Mouse (Mus musculus): Measurements from ENCODE around the gene Vmn1r189. TPM values are rescaled to one million over a fixed set of nuclear protein-coding genes. Genes with fewer than 3 reads are reported as not detected.
"Not testable (repeated sequence)": the region's sequence is repeated elsewhere in the genome, so short reads cannot be mapped to it uniquely, and the experiment has no call there.

The Vmn1r189 gene
- not detected in 2 replicates for polyA plus RNA-seq (2015; fragmentation: Nextera tagmentation; extraction: Ambion mirVana)

DNA sequence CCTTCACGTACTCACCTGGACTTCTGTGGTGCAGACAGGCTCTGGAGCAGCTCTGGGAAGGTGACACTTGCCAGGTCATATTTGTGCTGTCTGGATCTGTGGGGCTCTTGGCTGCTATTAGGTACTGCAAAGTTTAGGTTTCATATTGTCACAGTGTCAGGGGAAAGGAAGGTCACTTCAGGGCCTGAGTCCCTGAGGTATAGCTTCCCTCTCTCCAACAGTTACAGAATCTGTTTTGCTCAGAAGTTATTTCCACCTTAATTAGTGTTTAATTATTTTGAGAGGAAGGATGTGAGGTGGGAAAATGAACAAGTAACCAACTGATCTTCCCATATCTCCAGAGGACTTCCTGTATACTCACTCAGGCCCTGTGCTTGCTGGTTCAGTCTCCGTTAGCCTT lies at the start of gene Vmn1r189:
Gene Vmn1r189 (minus strand): TSS at position 101 of the 400 bp plus-strand sequence.
- H3K9ac ChIP-seq, H3K4me2 ChIP-seq: not testable (repeated sequence)
- WGBS = 73% methylated on average over 2 of the region's 2 CpGs

DNA sequence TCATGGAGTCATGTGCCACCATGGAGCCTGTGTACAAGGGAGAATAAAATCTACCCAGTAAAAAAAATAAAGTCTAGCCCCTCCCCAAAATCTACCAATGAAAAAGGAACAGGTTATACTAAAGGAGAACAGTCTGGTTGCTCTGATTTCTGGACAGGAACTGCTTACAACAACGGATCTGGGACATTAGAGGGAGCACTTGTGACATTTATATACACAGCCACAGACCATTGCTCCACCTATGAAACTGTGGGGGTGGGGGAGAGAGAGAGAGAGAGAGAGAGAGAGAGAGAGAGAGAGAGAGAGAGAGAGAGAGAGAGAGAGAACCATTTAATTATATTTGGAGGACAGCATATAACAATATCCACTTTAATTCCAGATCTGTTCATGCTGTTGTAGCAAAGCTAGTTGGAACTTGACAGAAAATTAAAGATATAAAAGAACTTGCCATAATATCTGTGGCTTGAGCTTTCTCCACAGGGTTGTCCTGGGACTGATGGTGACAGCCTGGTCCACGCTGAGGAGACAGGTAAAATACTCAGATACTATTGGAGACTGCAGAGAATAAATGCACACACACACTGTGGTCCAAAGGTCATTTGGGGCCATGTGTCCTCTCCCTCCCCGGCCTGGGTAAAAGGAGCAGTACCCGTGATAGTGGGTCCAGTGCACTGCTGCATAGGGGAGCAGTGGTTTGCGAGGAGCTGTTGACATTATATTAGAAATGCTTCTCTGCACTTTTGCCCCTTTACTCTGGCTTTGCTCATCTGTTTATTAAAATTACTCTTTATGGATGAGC lies 31.1 kb upstream of the Vmn1r189 start:
- not testable (repeated sequence) for H3K9ac ChIP-seq; H3K27me3 ChIP-seq (replicated peaks); ATAC-seq (ENCODE audit: extremely low read depth, insufficient number of reproducible peaks, low FRiP score, low TSS enrichment); H3K4me1 ChIP-seq; H3K36me3 ChIP-seq; H3K27ac ChIP-seq (replicated peaks); H3K4me3 ChIP-seq; H3K4me2 ChIP-seq; H3K9me3 ChIP-seq
- 51% methylated on average over 5 of the region's 5 CpGs for WGBS

More for the DNA sequence above, at the start of gene Vmn1r189:
- not testable (repeated sequence) for ATAC-seq (ENCODE audit: extremely low read depth, insufficient number of reproducible peaks, low FRiP score, low TSS enrichment); H3K27ac ChIP-seq (replicated peaks); H3K27me3 ChIP-seq (replicated peaks); H3K36me3 ChIP-seq; H3K9me3 ChIP-seq; H3K4me3 ChIP-seq; H3K4me1 ChIP-seq

DNA sequence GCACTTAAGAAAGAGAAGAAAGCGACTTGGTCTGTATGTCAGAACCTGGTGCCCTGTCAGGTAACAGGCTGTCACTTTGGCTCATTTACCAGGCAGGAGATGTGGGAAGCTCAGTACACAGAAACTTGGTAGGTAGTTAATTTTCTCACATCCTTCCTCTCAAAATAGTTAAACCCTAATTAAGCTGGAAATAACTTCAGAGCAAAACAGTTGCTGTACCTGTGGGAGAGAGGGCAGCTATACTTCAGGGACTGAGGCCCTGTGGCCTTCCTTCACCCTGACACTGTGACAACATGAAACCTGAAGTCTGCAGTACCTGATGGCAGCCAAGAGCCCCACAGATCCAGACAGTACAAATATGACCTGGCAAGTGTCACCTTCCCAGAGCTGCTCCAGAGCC lies 21.5 kb downstream of the Vmn1r189 start, which contains the start of gene Vmn1r188:
Gene Vmn1r188 (plus strand): TSS at position 301 of the 400 bp plus-strand sequence.
- H3K4me2 ChIP-seq; H3K9me3 ChIP-seq; H3K27me3 ChIP-seq (replicated peaks); H3K27ac ChIP-seq (replicated peaks); ATAC-seq (ENCODE audit: extremely low read depth, insufficient number of reproducible peaks, low FRiP score, low TSS enrichment); H3K36me3 ChIP-seq; H3K9ac ChIP-seq; H3K4me3 ChIP-seq; H3K4me1 ChIP-seq: not testable (repeated sequence)
- 75% methylated on average over 1 of the region's 1 CpGs for WGBS

DNA sequence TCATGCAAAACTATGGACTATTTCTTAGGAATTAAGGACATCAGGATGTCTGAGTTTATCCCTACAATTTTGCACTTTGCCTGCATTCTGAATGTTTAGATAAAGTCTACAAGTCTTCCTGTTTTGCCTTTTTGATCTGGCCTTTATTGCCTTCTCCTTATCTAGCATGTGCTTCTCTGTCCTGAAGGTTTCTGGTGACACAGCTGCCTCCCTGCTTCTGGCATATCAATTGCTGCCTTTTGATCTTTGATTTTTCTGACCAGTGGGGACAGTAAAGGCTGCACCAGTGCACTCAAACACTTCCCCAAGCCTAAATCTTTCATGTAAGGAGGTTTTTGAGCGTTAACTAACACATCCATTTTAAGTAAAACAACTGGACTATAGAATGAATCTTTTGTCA lies 42.2 kb downstream of the Vmn1r189 start:
- Histone ChIP-seq H3K27me3 (replicated peaks) (no peaks in the 10 kb centered on the region), H3K27ac (replicated peaks) (no peak overlapping the region), H3K4me1 (no peaks in the 10 kb centered on the region), H3K4me3 (no peak overlapping the region), H3K4me2 (no peak overlapping the region), H3K9me3 (no peaks in the 10 kb centered on the region), H3K9ac (no peak overlapping the region), H3K36me3 (no peaks in the 10 kb centered on the region)
- WGBS = 33% methylated on average over 1 of the region's 1 CpGs
- ATAC-seq (ENCODE audit: extremely low read depth, insufficient number of reproducible peaks, low FRiP score, low TSS enrichment) = no peak

DNA sequence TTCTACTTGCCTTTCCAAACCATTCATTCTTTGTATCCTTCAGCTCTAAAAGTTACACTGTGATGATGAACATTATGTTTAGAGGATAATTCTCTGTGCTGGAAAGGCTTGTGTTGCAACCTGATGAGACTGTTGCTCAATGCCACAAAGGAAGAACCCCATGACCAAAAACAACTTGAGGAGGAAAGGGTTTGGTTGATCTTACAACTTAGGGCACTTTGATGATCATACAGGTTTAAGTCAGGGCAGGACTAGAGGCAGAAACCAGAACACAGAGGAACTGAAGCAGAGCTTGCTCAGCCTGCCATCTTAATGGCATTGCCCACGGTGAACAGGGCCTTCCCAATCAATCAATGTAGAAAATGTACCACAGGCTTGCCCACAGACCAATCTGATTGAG lies 44.2 kb downstream of the Vmn1r189 start:
- ATAC-seq (ENCODE audit: extremely low read depth, insufficient number of reproducible peaks, low FRiP score, low TSS enrichment) = no peak
- H3K4me2 ChIP-seq = no peak overlapping the region
- H3K4me3 ChIP-seq = no peak overlapping the region
- H3K27me3 ChIP-seq (replicated peaks) = no peaks in the 10 kb centered on the region
- H3K9ac ChIP-seq = no peak overlapping the region
- H3K4me1 ChIP-seq = no peaks in the 10 kb centered on the region
- H3K9me3 ChIP-seq = no peaks in the 10 kb centered on the region
- no peaks in the 10 kb centered on the region for H3K36me3 ChIP-seq
- no peak overlapping the region for H3K27ac ChIP-seq (replicated peaks)
- WGBS = 61% methylated on average over 1 of the region's 1 CpGs

DNA sequence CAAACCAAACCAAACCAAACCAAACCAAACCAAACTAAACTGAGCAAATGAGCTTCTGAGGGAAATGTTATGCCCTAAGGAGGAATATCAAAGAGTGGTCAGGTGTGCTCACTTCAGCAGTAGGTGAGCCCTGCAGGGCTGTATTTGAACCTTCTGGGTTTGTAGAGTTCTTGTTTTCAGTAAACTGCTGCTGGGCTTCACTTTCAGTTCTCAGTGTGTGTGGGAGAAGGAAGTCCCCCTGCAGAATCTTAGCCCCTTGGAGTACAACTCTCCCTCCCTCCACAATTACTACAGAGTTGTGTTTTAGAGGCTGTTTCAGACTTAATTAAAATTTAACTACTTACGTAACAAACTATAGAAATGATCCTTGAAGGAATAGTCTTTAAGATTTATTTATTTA lies 51.9 kb downstream of the Vmn1r189 start:
- no peak overlapping the region for H3K27ac ChIP-seq (replicated peaks)
- peaks cover 7% of the 10 kb centered on the region for H3K4me1 ChIP-seq
- H3K9me3 ChIP-seq = no peaks in the 10 kb centered on the region
- H3K4me3 ChIP-seq = no peak overlapping the region
- no peak overlapping the region for H3K4me2 ChIP-seq
- WGBS = 89% methylated on average over 1 of the region's 1 CpGs
- H3K27me3 ChIP-seq (replicated peaks) = no peaks in the 10 kb centered on the region
- ATAC-seq (ENCODE audit: extremely low read depth, insufficient number of reproducible peaks, low FRiP score, low TSS enrichment) = no peak
- no peak overlapping the region for H3K9ac ChIP-seq
- H3K36me3 ChIP-seq = no peaks in the 10 kb centered on the region

DNA sequence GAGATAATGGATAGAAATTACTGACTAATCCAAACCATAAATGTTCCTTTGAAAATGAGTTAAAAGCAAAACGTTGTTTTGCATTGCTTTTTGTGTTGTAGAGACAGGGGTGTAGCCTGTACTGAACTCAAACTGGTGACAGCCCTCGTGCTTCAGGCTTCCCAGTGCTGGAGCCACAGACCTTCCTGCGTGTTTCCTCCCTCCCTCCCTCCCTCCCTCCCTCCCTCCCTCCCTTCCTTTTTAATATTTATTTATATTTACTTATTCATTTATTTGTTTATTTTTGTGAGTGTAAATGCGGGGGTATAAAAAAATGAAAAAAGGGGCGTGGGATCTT lies 54.1 kb downstream of the Vmn1r189 start:
- Histone ChIP-seq H3K9me3 (no peaks in the 10 kb centered on the region), H3K4me1 (peaks cover 7% of the 10 kb centered on the region), H3K36me3 (no peaks in the 10 kb centered on the region), H3K9ac (peak overlapping the region; percentile 81), H3K4me2 (peak overlapping the region; percentile 77), H3K4me3 (peak overlapping the region; percentile 58), H3K27ac (replicated peaks) (peak overlapping the region; percentile 85), H3K27me3 (replicated peaks) (no peaks in the 10 kb centered on the region)
- ATAC-seq (ENCODE audit: extremely low read depth, insufficient number of reproducible peaks, low FRiP score, low TSS enrichment) = no peak
- 10% methylated on average over 5 of the region's 5 CpGs for WGBS

DNA sequence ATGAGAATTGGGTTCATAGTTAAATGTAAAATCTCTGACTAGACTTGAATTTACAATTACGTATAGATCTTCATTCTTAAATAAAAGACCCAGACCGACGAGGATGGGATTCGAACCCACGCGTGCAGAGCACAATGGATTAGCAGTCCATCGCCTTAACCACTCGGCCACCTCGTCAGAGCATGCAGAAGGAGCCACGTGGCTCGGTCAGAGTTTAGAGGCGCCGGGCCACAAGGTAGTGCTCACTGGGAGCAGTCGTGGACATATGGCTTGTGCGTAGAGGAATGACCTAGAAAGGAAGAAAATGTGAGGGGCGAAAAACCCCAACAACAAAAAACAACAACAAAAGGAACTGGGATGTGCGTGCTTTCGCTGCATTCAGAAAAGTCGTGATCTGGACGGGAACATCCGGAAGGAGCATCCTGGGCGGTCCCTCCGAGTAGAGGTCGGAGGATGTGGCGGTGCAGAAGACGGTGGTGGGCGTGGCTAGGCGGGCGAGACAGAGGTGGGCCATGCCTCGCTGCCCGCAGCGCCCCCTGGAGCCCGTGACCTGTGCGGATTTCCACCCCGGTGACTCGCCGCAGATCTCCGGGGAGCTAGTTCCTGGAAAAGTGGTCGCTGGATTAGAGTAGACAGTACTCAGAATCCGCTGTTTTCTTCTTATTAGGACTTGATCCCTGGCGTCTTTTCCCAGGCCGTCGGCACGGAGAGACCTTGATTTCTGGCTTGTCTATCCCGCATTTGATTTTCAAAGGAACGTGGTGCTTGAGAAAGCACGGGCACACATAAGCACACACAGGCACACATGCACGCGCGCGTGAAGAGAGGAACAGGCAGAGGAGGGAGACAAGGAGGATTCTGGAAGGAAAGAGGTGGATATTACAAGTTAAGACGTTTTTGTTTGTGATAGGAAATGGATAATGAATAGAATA lies 54.8 kb downstream of the Vmn1r189 start:
- peak overlapping the region; percentile 85 for H3K27ac ChIP-seq (replicated peaks)
- no peaks in the 10 kb centered on the region for H3K9me3 ChIP-seq
- H3K4me3 ChIP-seq = peak overlapping the region; percentile 58
- peaks cover 7% of the 10 kb centered on the region for H3K4me1 ChIP-seq
- peak overlapping the region; percentile 77 for H3K4me2 ChIP-seq
- H3K36me3 ChIP-seq = no peaks in the 10 kb centered on the region
- WGBS = under 1% methylated on average over 52 of the region's 52 CpGs
- peak overlapping the region; percentile 81 for H3K9ac ChIP-seq
- ATAC-seq (ENCODE audit: extremely low read depth, insufficient number of reproducible peaks, low FRiP score, low TSS enrichment) = peak; percentile 92
- H3K27me3 ChIP-seq (replicated peaks) = no peaks in the 10 kb centered on the region

Small RNA genes lying within 50 kb of the gene (microRNA-seq; reads per million reads assigned to microRNA genes)
- gene Gm26300 = not detected

Other genes starting within 250 kb of the Vmn1r189 start
- gene Zfp184, start 160.7 kb downstream of the Vmn1r189 start, polyA plus RNA-seq (2015; fragmentation: Nextera tagmentation; extraction: Ambion mirVana) = 5.2 and 6.3 TPM in 2 replicates
- gene Pom121l2, start 124.6 kb downstream of the Vmn1r189 start, polyA plus RNA-seq (2015; fragmentation: Nextera tagmentation; extraction: Ambion mirVana) = 0.05 and 0.07 TPM in 2 replicates
- gene Prss16, start 96.1 kb downstream of the Vmn1r189 start, polyA plus RNA-seq (2015; fragmentation: Nextera tagmentation; extraction: Ambion mirVana) = 0.59 and 3.3 TPM in 2 replicates
- 4.1 and 11.0 TPM in 2 replicates for gene Hist1h2ah, start 70.3 kb downstream of the Vmn1r189 start, polyA plus RNA-seq (2015; fragmentation: Nextera tagmentation; extraction: Ambion mirVana)
- gene Hist1h2bk, start 70.0 kb downstream of the Vmn1r189 start, polyA plus RNA-seq (2015; fragmentation: Nextera tagmentation; extraction: Ambion mirVana) = 3.1 and 3.4 TPM in 2 replicates
- 10.8 and 11.3 TPM in 2 replicates for gene Hist1h4i, start 64.5 kb downstream of the Vmn1r189 start, polyA plus RNA-seq (2015; fragmentation: Nextera tagmentation; extraction: Ambion mirVana)
- 15.8 and 19.9 TPM in 2 replicates for gene Hist1h2ag, start 62.9 kb downstream of the Vmn1r189 start, polyA plus RNA-seq (2015; fragmentation: Nextera tagmentation; extraction: Ambion mirVana)
- 3.9 and 5.9 TPM in 2 replicates for gene Hist1h2bj, start 62.6 kb downstream of the Vmn1r189 start, polyA plus RNA-seq (2015; fragmentation: Nextera tagmentation; extraction: Ambion mirVana)
- gene Vmn1r188, start 21.4 kb downstream of the Vmn1r189 start, polyA plus RNA-seq (2015; fragmentation: Nextera tagmentation; extraction: Ambion mirVana) = not detected in 2 replicates
- gene Vmn1r191, start 78.1 kb upstream of the Vmn1r189 start, polyA plus RNA-seq (2015; fragmentation: Nextera tagmentation; extraction: Ambion mirVana) = not detected in 2 replicates
- not detected in 2 replicates for gene Vmn1r192, start 85.3 kb upstream of the Vmn1r189 start, polyA plus RNA-seq (2015; fragmentation: Nextera tagmentation; extraction: Ambion mirVana)
- not detected in 2 replicates for gene Vmn1r193, start 117.3 kb upstream of the Vmn1r189 start, polyA plus RNA-seq (2015; fragmentation: Nextera tagmentation; extraction: Ambion mirVana)
- gene Vmn1r194, start 138.4 kb upstream of the Vmn1r189 start, polyA plus RNA-seq (2015; fragmentation: Nextera tagmentation; extraction: Ambion mirVana) = not detected in 2 replicates
- not detected in 2 replicates for gene Vmn1r195, start 164.7 kb upstream of the Vmn1r189 start, polyA plus RNA-seq (2015; fragmentation: Nextera tagmentation; extraction: Ambion mirVana)
- gene Vmn1r196, start 184.1 kb upstream of the Vmn1r189 start, polyA plus RNA-seq (2015; fragmentation: Nextera tagmentation; extraction: Ambion mirVana) = not detected in 2 replicates
- not detected in 2 replicates for gene Vmn1r197, start 218.8 kb upstream of the Vmn1r189 start, polyA plus RNA-seq (2015; fragmentation: Nextera tagmentation; extraction: Ambion mirVana)
- not detected in 2 replicates for gene Vmn1r198, start 244.5 kb upstream of the Vmn1r189 start, polyA plus RNA-seq (2015; fragmentation: Nextera tagmentation; extraction: Ambion mirVana)